In genomic region chr14:52010446-52011111, GRCm38 (mm10) we compare ENCODE assay signal across 9 mouse cellular contexts. TPM values are rescaled to one million over a fixed set of nuclear protein-coding genes. Genes with fewer than 3 reads are reported as not detected.
A peak's percentile ranks its signal among the peaks of the same experiment; 100 is the strongest.
DNase-seq lines count a peak whose midpoint lies in the region; ATAC-seq and TF ChIP-seq lines count a peak whose summit lies in the region.
"Had no signal": no experiment of that assay in that cellular context is flagged by ENCODE, and none has a peak within 500 bp of the region (broad histone marks: within the 10 kb centered on the region; RNA-seq: fewer than 3 reads in every experiment).

No protein-coding gene starts in this region.

- intact Hi-C loops in left cerebral cortex, postnatal 10 days (cut with DNase I): no loop called here

- H3K27ac ChIP-seq in forebrain, embryonic 14.5 days (ENCODE audit: low read depth, low read length): peak overlapping the region; percentile 99
- peak overlapping the region; percentile 88 for H3K27ac ChIP-seq in kidney, postnatal 0 days
- H3K27ac ChIP-seq in olfactory bulb, adult 2 months (ENCODE audit: insufficient read depth, low read depth, low read length): peak overlapping the region; percentile 67; the same call in 1 of the 2 replicates

- H3K4me2 ChIP-seq in forebrain, embryonic 14.5 days (ENCODE audit: low read length): peak overlapping the region; percentile 63
- H3K4me2 ChIP-seq in kidney, postnatal 0 days (ENCODE audit: low read length): peak overlapping the region; percentile 49

- DNase-seq in left cerebral cortex, postnatal 10 days (ENCODE audit: extremely low spot score in 1 of 2, low spot score in 2 of 2): peak; percentile 80
- no peak for DNase-seq in left cerebral cortex, adult 9 months (ENCODE audit: low spot score in 2 of 2)
- peak; percentile 69 to 70 for DNase-seq in cerebellum, adult 18-20 months
- peak; percentile 97 for DNase-seq in forebrain, embryonic 14.5 days (ENCODE audit: low spot score)
- peak; percentile 86 for DNase-seq in kidney, postnatal 0 days (ENCODE audit: low spot score)
- DNase-seq in frontal cortex, postnatal 14 days (ENCODE audit: low spot score in 2 of 2): no peak
- no peak for DNase-seq in gastrocnemius, adult 18-20 months (ENCODE audit: low spot score)

- H3K9ac ChIP-seq in forebrain, embryonic 14.5 days (ENCODE audit: low read length): peak overlapping the region; percentile 51
- peak overlapping the region; percentile 42 for H3K9ac ChIP-seq in kidney, postnatal 0 days (ENCODE audit: low read depth, low read length)

- H3K4me1 ChIP-seq in forebrain, embryonic 14.5 days (ENCODE audit: control insufficient read depth, insufficient read depth, low read length): peaks cover 41% of the 10 kb centered on the region
- H3K4me1 ChIP-seq in kidney, postnatal 0 days (replicated peaks; ENCODE audit: insufficient read depth, low read length): peaks cover 19% of the 10 kb centered on the region
- peaks cover 37% of the 10 kb centered on the region for H3K4me1 ChIP-seq in olfactory bulb, adult 2 months (ENCODE audit: control insufficient read depth, insufficient read depth, low read length)

- no peaks in the 10 kb centered on the region for H3K27me3 ChIP-seq in forebrain, embryonic 14.5 days (replicated peaks; ENCODE audit: control insufficient read depth, insufficient read depth, low read length)
- H3K27me3 ChIP-seq in kidney, postnatal 0 days (ENCODE audit: insufficient read depth, low read length): no peaks in the 10 kb centered on the region

- WGBS in forebrain, embryonic 14.5 days: 2% methylated on average over 9 of the region's 9 CpGs
- 8% methylated on average over 9 of the region's 9 CpGs for WGBS in kidney, postnatal 0 days
- 13% methylated on average over 9 of the region's 9 CpGs for WGBS in olfactory bulb, adult 2 months

- no peak; the same call in 1 of the 2 replicates for TF ChIP-seq CTCF in kidney, postnatal 0 days (IDR thresholded peaks at IDR 0.05; ENCODE audit: low read depth)
- TF ChIP-seq CTCF in olfactory bulb, adult 2 months (IDR thresholded peaks at IDR 0.05; ENCODE audit: insufficient read depth, low read depth, low read length): no peak

- TF ChIP-seq POLR2A in olfactory bulb, adult 2 months (IDR thresholded peaks at IDR 0.05; ENCODE audit: insufficient read depth, low read depth, low read length): no peak

- H3K4me3 ChIP-seq in forebrain, embryonic 14.5 days (ENCODE audit: low read depth, low read length): peak overlapping the region; percentile 28
- peak overlapping the region; percentile 17; the same call in 1 of the 2 replicates for H3K4me3 ChIP-seq in kidney, postnatal 0 days (replicated peaks; ENCODE audit: low read depth, low read length)
- H3K4me3 ChIP-seq in olfactory bulb, adult 2 months (ENCODE audit: insufficient read depth, low read depth, low read length): no peak overlapping the region; the same call in 1 of the 2 replicates

- ATAC-seq in forebrain, embryonic 14.5 days: peak; percentile 76
- peak; percentile 59 for ATAC-seq in kidney, postnatal 0 days (replicated peaks; ENCODE audit: low FRiP score, low read depth)

- H3K36me3 ChIP-seq in forebrain, embryonic 14.5 days (ENCODE audit: control insufficient read depth, insufficient read depth, low read length): peaks cover 37% of the 10 kb centered on the region
- H3K36me3 ChIP-seq in kidney, postnatal 0 days (ENCODE audit: insufficient read depth, low read length): peaks cover 21% of the 10 kb centered on the region

- no peaks in the 10 kb centered on the region for H3K9me3 ChIP-seq in forebrain, embryonic 14.5 days (replicated peaks; ENCODE audit: control insufficient read depth, low read length)
- H3K9me3 ChIP-seq in kidney, postnatal 0 days (replicated peaks; ENCODE audit: low read length): no peaks in the 10 kb centered on the region

RNA-seq across cellular contexts. Expression of gene Tmem253, which starts 4.9 kb away (rescaled TPM):
- not detected for total RNA-seq in left cerebral cortex, postnatal 10 days (2021)
- polyA plus RNA-seq in forebrain, embryonic 14.5 days (2014; fragmentation: Nextera tagmentation; extraction: Ambion mirVana): 0.46 and 0.56 TPM in 2 replicates
- polyA plus RNA-seq in kidney, postnatal 0 days (2015; fragmentation: Nextera tagmentation; extraction: Ambion mirVana): 1.7 and 2.3 TPM in 2 replicates
- not detected in 2 replicates for polyA plus RNA-seq in olfactory bulb, adult 2 months (2012; ENCODE audit: insufficient read depth, insufficient read length, low replicate concordance, missing spikeins)
- 1 to 10 TPM in 1 of 2 experiments, under 1 TPM in 1; 0.84 to 1.2 TPM for total RNA-seq in gastrocnemius, adult 18-20 months (2021)
- total RNA-seq: hematopoietic stem cell, adult 5-6 weeks had no signal

RNA-seq across cellular contexts. Expression of gene Zfp219, which starts 10.0 kb away (rescaled TPM):
- 10 to 100 TPM; 30.2 to 32.4 TPM for total RNA-seq in left cerebral cortex, postnatal 10 days (2021)
- 41.0 and 42.0 TPM in 2 replicates for polyA plus RNA-seq in forebrain, embryonic 14.5 days (2014; fragmentation: Nextera tagmentation; extraction: Ambion mirVana)
- 34.0 and 35.8 TPM in 2 replicates for polyA plus RNA-seq in kidney, postnatal 0 days (2015; fragmentation: Nextera tagmentation; extraction: Ambion mirVana)
- polyA plus RNA-seq in olfactory bulb, adult 2 months (2012; ENCODE audit: insufficient read depth, insufficient read length, low replicate concordance, missing spikeins): not detected in 2 replicates
- total RNA-seq in gastrocnemius, adult 18-20 months (2021): 10 to 100 TPM; 11.1 to 14.4 TPM

RNA-seq across cellular contexts. Expression of gene Arhgef40, which starts 26.1 kb away (rescaled TPM):
- total RNA-seq in left cerebral cortex, postnatal 10 days (2021): 10 to 100 TPM; 32.7 to 37.1 TPM
- polyA plus RNA-seq in forebrain, embryonic 14.5 days (2014; fragmentation: Nextera tagmentation; extraction: Ambion mirVana): 49.5 and 51.1 TPM in 2 replicates
- polyA plus RNA-seq in kidney, postnatal 0 days (2015; fragmentation: Nextera tagmentation; extraction: Ambion mirVana): 58.0 and 61.3 TPM in 2 replicates
- polyA plus RNA-seq in olfactory bulb, adult 2 months (2012; ENCODE audit: insufficient read depth, insufficient read length, low replicate concordance, missing spikeins): not detected in 2 replicates
- total RNA-seq in gastrocnemius, adult 18-20 months (2021): 10 to 100 TPM in 1 of 2 experiments, 1 to 10 TPM in 1; 7.8 to 13.7 TPM

RNA-seq across cellular contexts. Expression of gene Olfr221, which starts 31.7 kb away (rescaled TPM):
- total RNA-seq in left cerebral cortex, postnatal 10 days (2021): not detected
- polyA plus RNA-seq in forebrain, embryonic 14.5 days (2014; fragmentation: Nextera tagmentation; extraction: Ambion mirVana): not detected in 2 replicates
- not detected in 2 replicates for polyA plus RNA-seq in kidney, postnatal 0 days (2015; fragmentation: Nextera tagmentation; extraction: Ambion mirVana)
- not detected in 2 replicates for polyA plus RNA-seq in olfactory bulb, adult 2 months (2012; ENCODE audit: insufficient read depth, insufficient read length, low replicate concordance, missing spikeins)
- total RNA-seq in gastrocnemius, adult 18-20 months (2021): not detected
- total RNA-seq: hematopoietic stem cell, adult 5-6 weeks had no signal

Comparison
In these comparisons a context has a peak if more than half of its experiments do, and no peak if none do; other contexts are left out.
1. DNase-seq: peak in left cerebral cortex, postnatal 10 days (2 of 2), cerebellum, adult 18-20 months (2 of 2), forebrain, embryonic 14.5 days (single experiment) and kidney, postnatal 0 days (single experiment); none in left cerebral cortex, adult 9 months (0 of 2), frontal cortex, postnatal 14 days (0 of 2) and gastrocnemius, adult 18-20 months (single experiment).
2. RNA of gene Arhgef40, which starts 26.1 kb away (polyA plus RNA-seq): 58.0 to 61.3 TPM in kidney, postnatal 0 days and 49.5 to 51.1 TPM in forebrain, embryonic 14.5 days; not detected in olfactory bulb, adult 2 months; every median in the first group is over 10 times any median in the second.
3. Peak in every context shown above with its lines, with median percentiles within 50 percentile points of each other: H3K27ac ChIP-seq.